Mouse (Mus musculus): ENCODE measurements around the gene Slc35d1.

DNA sequence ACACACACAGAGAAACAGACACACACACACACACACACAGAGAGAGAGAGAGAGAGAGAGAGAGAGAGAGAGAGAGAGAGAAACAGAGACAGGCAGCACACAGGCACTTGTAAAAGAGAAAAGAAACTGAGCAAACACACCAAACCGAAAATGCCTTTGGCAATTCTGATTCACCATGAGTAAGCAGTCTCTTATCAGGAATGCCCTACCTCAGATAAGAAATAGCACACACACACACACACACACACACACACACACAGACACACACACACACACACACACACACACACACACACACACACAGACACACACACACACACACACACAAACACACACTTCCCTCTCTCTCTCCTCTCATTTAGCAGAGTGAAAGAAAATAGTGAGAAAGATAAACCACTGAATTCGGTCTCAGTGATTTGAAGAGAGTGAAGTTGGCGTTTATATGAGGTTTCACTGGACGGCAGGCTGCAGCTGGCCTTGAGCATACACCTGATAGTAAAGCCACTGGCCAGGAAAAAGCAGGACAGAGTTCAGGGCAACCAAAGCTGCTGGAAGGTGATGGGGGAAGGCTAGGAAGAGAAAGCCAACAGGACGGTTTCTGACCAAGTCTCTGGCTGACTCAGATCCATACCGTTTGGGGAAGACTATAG is 34.6 kb upstream of the Slc35d1 start:
- TF ChIP-seq GATA1 (IDR thresholded peaks at IDR 0.05; ENCODE audit: low read length) (no peak), TAL1 (IDR thresholded peaks at IDR 0.05; ENCODE audit: low read length) (no peak)

Measured in erythroblast, embryonic 14.5 days (primary cell).